In the genomic region with DNA sequence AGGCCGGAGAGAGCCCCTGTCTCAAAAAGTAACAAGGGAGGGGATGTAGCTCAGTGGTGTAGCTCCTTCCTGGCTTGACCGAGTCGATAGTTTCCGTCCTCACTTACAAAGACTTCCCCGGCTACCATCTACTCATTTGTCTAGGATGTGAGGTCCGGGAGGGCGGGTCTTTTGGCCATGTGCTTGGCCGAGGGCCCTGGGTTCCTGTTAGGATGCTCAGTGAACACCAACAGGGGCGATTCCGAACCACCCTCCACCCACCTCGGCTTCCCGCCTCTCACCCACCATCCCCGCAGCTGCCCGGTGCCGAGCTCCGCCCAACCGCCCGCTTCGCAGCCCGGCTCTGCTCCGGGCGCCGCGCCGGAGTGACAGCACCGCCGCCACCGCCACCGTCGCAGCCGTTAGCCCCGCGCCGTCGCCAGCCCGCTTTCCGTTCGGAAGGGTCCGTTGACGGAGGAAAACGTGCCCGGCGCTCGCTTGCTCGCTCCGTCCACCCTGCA, we compare ENCODE assay signal across 8 mouse cellular contexts. TPM values are rescaled to one million over a fixed set of nuclear protein-coding genes. Genes with fewer than 3 reads are reported as not detected.
DNase-seq lines count a peak whose midpoint lies in the region; ATAC-seq and TF ChIP-seq lines count a peak whose summit lies in the region.

TSS of gene Slc2a3 (minus strand) at position 340 of the 500 bp plus-strand sequence.

- peaks cover 8% of the 10 kb centered on the region; the same call in 1 of the 2 replicates for H3K27me3 ChIP-seq in G1E (ENCODE audit: insufficient read depth, low read length)
- peaks cover 25% of the 10 kb centered on the region for H3K27me3 ChIP-seq in forebrain, embryonic 13.5 days
- peaks cover 15% of the 10 kb centered on the region for H3K27me3 ChIP-seq in neural tube, embryonic 15.5 days (replicated peaks)

- WGBS in forebrain, embryonic 13.5 days, result under 1% methylated on average over 46 of the region's 46 CpGs
- WGBS in neural tube, embryonic 15.5 days, result under 1% methylated on average over 45 of the region's 46 CpGs

- ATAC-seq in G1E (ENCODE audit: extremely low read depth, insufficient number of reproducible peaks, low FRiP score, poor library complexity, severe bottlenecking), result no peak
- peak; percentile 81 for ATAC-seq in forebrain, embryonic 13.5 days
- peak; percentile 83 for ATAC-seq in neural tube, embryonic 15.5 days (ENCODE audit: low FRiP score)

- H3K4me2 ChIP-seq in forebrain, embryonic 13.5 days, result peak within 1 kb of the TSS; percentile 90
- H3K4me2 ChIP-seq in neural tube, embryonic 15.5 days, result peak within 1 kb of the TSS; percentile 84

- H3K9me3 ChIP-seq in G1E (replicated peaks), result no peaks in the 10 kb centered on the region
- H3K9me3 ChIP-seq in forebrain, embryonic 13.5 days (replicated peaks), result no peaks in the 10 kb centered on the region
- H3K9me3 ChIP-seq in neural tube, embryonic 15.5 days (replicated peaks), result no peaks in the 10 kb centered on the region

- H3K4me1 ChIP-seq in G1E (ENCODE audit: insufficient read depth, low read depth, low read length), result 0 out of 2 replicates have a peak, but pooled peaks cover 6% of the 10 kb centered on the region
- H3K4me1 ChIP-seq in forebrain, embryonic 13.5 days, result peaks cover 13% of the 10 kb centered on the region
- H3K4me1 ChIP-seq in neural tube, embryonic 15.5 days, result peaks cover 18% of the 10 kb centered on the region

- H3K27ac ChIP-seq in forebrain, embryonic 13.5 days, result no peak within 1 kb of the TSS
- peak within 1 kb of the TSS; percentile 78 for H3K27ac ChIP-seq in neural tube, embryonic 15.5 days (replicated peaks)

- no peaks in the 10 kb centered on the region for H3K36me3 ChIP-seq in G1E (replicated peaks)
- H3K36me3 ChIP-seq in forebrain, embryonic 13.5 days (ENCODE audit: poor library complexity, severe bottlenecking), result no peaks in the 10 kb centered on the region
- H3K36me3 ChIP-seq in neural tube, embryonic 15.5 days, result no peaks in the 10 kb centered on the region

- DNase-seq in G1E (ENCODE audit: low spot score), result no peak
- peak; percentile 40 for DNase-seq in c-Kit-negative CD71-positive TER-119-positive erythroid progenitor cells, embryonic 14.5 days (ENCODE audit: low read depth, low spot score)
- DNase-seq in heart, postnatal 10 days, result peak; percentile 60 to 66
- peak; percentile 63 to 75 for DNase-seq in kidney, postnatal 4 days
- DNase-seq in lung, adult 18-20 months, result peak; percentile 43 to 50
- peak; percentile 71 for DNase-seq in thymus, postnatal 4 days

- no peak for TF ChIP-seq CTCF in G1E (IDR thresholded peaks at IDR 0.05; ENCODE audit: low read depth, low read length)

- intact Hi-C loops in heart, postnatal 10 days (cut with DNase I), result loop anchor here (5.0 kb wide), 1 partner anchor 71 kb away; the partner anchor contains the start of gene Necap1

- no peak within 1 kb of the TSS for H3K4me3 ChIP-seq in G1E (ENCODE audit: low read depth, low read length)
- peak within 1 kb of the TSS; percentile 51 for H3K4me3 ChIP-seq in forebrain, embryonic 13.5 days
- peak within 1 kb of the TSS; percentile 54 for H3K4me3 ChIP-seq in neural tube, embryonic 15.5 days (replicated peaks)

- H3K9ac ChIP-seq in forebrain, embryonic 13.5 days, result peak within 1 kb of the TSS; percentile 72
- H3K9ac ChIP-seq in neural tube, embryonic 15.5 days (replicated peaks), result peak within 1 kb of the TSS; percentile 60

RNA-seq across cellular contexts. Expression of gene Slc2a3, which starts in this region (rescaled TPM):
- total RNA-seq in G1E (2014; fragmentation: Nextera tagmentation) (375 and 431 TPM in 2 replicates), G1E (2017) (371 and 387 TPM in 2 replicates)
- polyA plus RNA-seq in G1E (2012), result 73.2 and 97.6 TPM in 2 replicates
- polyA plus RNA-seq in forebrain, embryonic 13.5 days (2015; fragmentation: Nextera tagmentation; extraction: Ambion mirVana), result 9.3 and 12.5 TPM in 2 replicates
- total RNA-seq in heart, postnatal 10 days (2021), result 1 to 10 TPM; 2.1 to 2.5 TPM
- polyA plus RNA-seq in neural tube, embryonic 15.5 days (2015; fragmentation: Nextera tagmentation; extraction: Ambion mirVana), result 47.9 and 50.6 TPM in 2 replicates

Comparison
In these comparisons a context has a peak if more than half of its experiments do, and no peak if none do; other contexts are left out.
1. RNA of gene Slc2a3 (total RNA-seq): 371 to 431 TPM in G1E; 2.1 to 2.5 TPM in heart, postnatal 10 days; every median in the first group is over 100 times any median in the second.